Mouse (Mus musculus) ES-E14 (cell line): ENCODE results near the gene Baz2b.

Experiments
- CHD2 ChIP-seq: IDR thresholded peaks from 2 replicates; pipeline ENCODE4 v1.6.1; 2014; ENCODE audit warnings: mild to moderate bottlenecking, low read depth, low read length, inconsistent platforms
- ZC3H11A ChIP-seq: IDR thresholded peaks from 2 replicates; pipeline ENCODE4 v1.6.1; 2012; ENCODE audit warnings: low read depth, mild to moderate bottlenecking, inconsistent platforms, low read length, borderline replicate concordance

GRCm38 (mm10) chr2:59993190-59993535 is 216.5 kb downstream of the Baz2b start:
- TF ChIP-seq CHD2 = no peak
- no peak for TF ChIP-seq ZC3H11A
